Mouse (Mus musculus) lung, adult 2 months (tissue): ENCODE measurements around the gene Vps50. TPM values are rescaled to one million over a fixed set of nuclear protein-coding genes. Genes with fewer than 3 reads are reported as not detected.

Experiments used
- DNase-seq: peaks from one replicate; pipeline ENCODE4 v3.0.0; 2022
- H3K4me1 ChIP-seq: fragments of 200-500 bp; 2 replicates; pipeline ENCODE4 v1.6.1; 2011; ENCODE audit warnings: low read length; ENCODE audit not compliant: control insufficient read depth, insufficient read depth
- H3K4me3 ChIP-seq: fragments of 200-500 bp; replicated peaks from 2 replicates; pipeline ENCODE3; 2011; ENCODE audit warnings: low read depth, mild to moderate bottlenecking, control low read depth, low read length; ENCODE audit errors: extremely low read depth
- CTCF ChIP-seq: fragments of 200-500 bp; IDR thresholded peaks from 2 replicates; pipeline ENCODE4 v1.5.1; 2011; ENCODE audit warnings: mild to moderate bottlenecking, low read length, control low read depth; ENCODE audit not compliant: insufficient read depth
- POLR2A ChIP-seq: fragments of 200-500 bp; IDR thresholded peaks from 2 replicates; pipeline ENCODE4 v1.6.1; 2011; ENCODE audit warnings: low read depth, mild to moderate bottlenecking, control low read depth, low read length, borderline replicate concordance; ENCODE audit errors: extremely low read depth
- WGBS: fragments of 180-500 bp; shearing (Covaris S2); methylation state at CpG from one replicate; pipeline ENCODE4 v1.1.7; 2018; 5-methylcytosine and 5-hydroxymethylcytosine counted together
- polyA plus RNA-seq: library from polyadenylated mRNA; depleted of rRNA; stranded (reverse); fragments of >200 nt; gene quantifications from 2 replicates; pipeline ENCODE4 v1.2.3, GENCODE M21; 2012; rRNA removed

Gene Vps50
- 2.0 and 4.2 TPM in 2 replicates for polyA plus RNA-seq

- TF ChIP-seq POLR2A, result peak; percentile 54; the same call in 1 of the 2 replicates
- TF ChIP-seq CTCF, result no peak
- Histone ChIP-seq H3K4me3 (peak within 1 kb of the TSS; percentile 79), H3K4me1 (no peaks in the 10 kb centered on the region)
- peak; percentile 83 for DNase-seq
- 1% methylated on average over 28 of the region's 28 CpGs for WGBS
Observed at GRCm38 (mm10) chr6:3498162-3498848, at the start of gene Vps50, which contains the start of gene Hepacam2. Gene Vps50 (plus strand): TSS chr6:3498382. Gene Hepacam2 (minus strand): TSS chr6:3498298.

GRCm38 (mm10) chr6:3454421-3454820, 43.8 kb upstream of the Vps50 start:
- no peak overlapping the region for H3K4me3 ChIP-seq
- 43% methylated on average over 5 of the region's 5 CpGs for WGBS
- H3K4me1 ChIP-seq, result no peaks in the 10 kb centered on the region
- no peak for TF ChIP-seq CTCF
- no peak for TF ChIP-seq POLR2A
- DNase-seq, result no peak

- no peak for DNase-seq
- no peak for TF ChIP-seq CTCF
- TF ChIP-seq POLR2A, result no peak
- WGBS, result 60% methylated on average over 11 of the region's 11 CpGs
- no peak overlapping the region for H3K4me3 ChIP-seq
- H3K4me1 ChIP-seq, result no peaks in the 10 kb centered on the region
Observed at GRCm38 (mm10) chr6:3455944-3456536, 42.1 kb upstream of the Vps50 start.

- Histone ChIP-seq H3K4me3 (no peak overlapping the region), H3K4me1 (no peaks in the 10 kb centered on the region)
- TF ChIP-seq POLR2A (no peak), CTCF (no peak)
- WGBS, result 70% methylated on average over 6 of the region's 6 CpGs
- no peak for DNase-seq
Observed at GRCm38 (mm10) chr6:3463026-3463425, 35.2 kb upstream of the Vps50 start.

- DNase-seq, result no peak
- H3K4me3 ChIP-seq, result no peak overlapping the region
- H3K4me1 ChIP-seq, result no peaks in the 10 kb centered on the region
- 62% methylated on average over 2 of the region's 2 CpGs for WGBS
- no peak for TF ChIP-seq CTCF
- TF ChIP-seq POLR2A, result no peak
Observed at GRCm38 (mm10) chr6:3463594-3463993, 34.6 kb upstream of the Vps50 start.

- TF ChIP-seq POLR2A, result no peak
- no peak for TF ChIP-seq CTCF
- DNase-seq, result no peak
- 38% methylated on average over 1 of the region's 1 CpGs for WGBS
- Histone ChIP-seq H3K4me1 (no peaks in the 10 kb centered on the region), H3K4me3 (no peak overlapping the region)
Observed at GRCm38 (mm10) chr6:3468627-3469026, 29.6 kb upstream of the Vps50 start.

GRCm38 (mm10) chr6:3470706-3471105, 27.5 kb upstream of the Vps50 start:
- no peak for DNase-seq
- WGBS, result 47% methylated on average over 2 of the region's 2 CpGs
- H3K4me1 ChIP-seq, result no peaks in the 10 kb centered on the region
- no peak overlapping the region for H3K4me3 ChIP-seq
- TF ChIP-seq CTCF, result no peak
- TF ChIP-seq POLR2A, result no peak

GRCm38 (mm10) chr6:3476299-3476698, 21.9 kb upstream of the Vps50 start:
- TF ChIP-seq POLR2A, result no peak
- TF ChIP-seq CTCF, result no peak
- DNase-seq, result no peak
- no peaks in the 10 kb centered on the region for H3K4me1 ChIP-seq
- WGBS, result 38% methylated on average over 2 of the region's 2 CpGs
- no peak overlapping the region for H3K4me3 ChIP-seq

- no peak for DNase-seq
- Histone ChIP-seq H3K4me1 (no peaks in the 10 kb centered on the region), H3K4me3 (no peak overlapping the region)
- TF ChIP-seq CTCF, result no peak
- WGBS, result 64% methylated on average over 5 of the region's 5 CpGs
Observed at GRCm38 (mm10) chr6:3479853-3480252, 18.3 kb upstream of the Vps50 start.

GRCm38 (mm10) chr6:3481705-3482104, 16.5 kb upstream of the Vps50 start:
- no peak for DNase-seq
- H3K4me1 ChIP-seq, result no peaks in the 10 kb centered on the region
- no peak overlapping the region for H3K4me3 ChIP-seq
- TF ChIP-seq CTCF (no peak), POLR2A (no peak)
- 43% methylated on average over 3 of the region's 3 CpGs for WGBS
